Mouse (Mus musculus): Measurements from ENCODE around the gene Gm2004. TPM values are rescaled to one million over a fixed set of nuclear protein-coding genes. Genes with fewer than 3 reads are reported as not detected.
"Not testable (repeated sequence)": the region's sequence is repeated elsewhere in the genome, so short reads cannot be mapped to it uniquely, and the experiment has no call there.

Gene Gm2004
- total RNA-seq (2012; rRNA removed): 14.5 and 26.5 TPM in 2 replicates

DNA sequence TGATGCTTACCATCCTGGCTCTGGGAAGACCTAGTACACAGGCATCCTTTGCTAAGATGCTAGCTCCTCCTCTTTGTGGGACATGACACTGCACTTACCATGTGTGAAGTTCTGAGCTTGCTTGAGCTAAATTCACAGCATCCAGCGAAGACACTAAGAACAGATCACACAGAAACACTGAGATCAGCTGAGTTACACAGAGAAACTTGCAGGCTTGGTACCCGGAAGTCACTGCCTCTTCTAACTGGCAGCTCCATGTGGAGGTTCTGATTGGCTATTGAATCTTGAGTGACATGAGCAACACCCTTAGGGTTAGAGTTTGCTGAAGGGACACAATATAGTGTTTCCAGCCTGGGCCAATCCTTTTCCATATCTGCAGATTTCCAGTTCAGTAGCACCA lies at the start of gene Gm2004:
Gm2004 (minus strand) TSS at position 101 of the 400 bp plus-strand sequence.
- H3K4me3 ChIP-seq (ENCODE audit: insufficient read depth in 1 of 2, low read depth in 1 of 2, low read length in 2 of 2, poor library complexity in 1 of 2, severe bottlenecking in 1 of 2); DNase-seq (ENCODE audit: low read depth, low spot score); H3K9me3 ChIP-seq (ENCODE audit: control insufficient read depth, insufficient read depth, low read depth, low read length); H3K9ac ChIP-seq (ENCODE audit: insufficient read depth, low read depth, low read length, poor library complexity, severe bottlenecking); H3K27ac ChIP-seq (ENCODE audit: insufficient read depth, low read depth, low read length, poor library complexity, severe bottlenecking); H3K4me1 ChIP-seq (ENCODE audit: control insufficient read depth in 2 of 2, insufficient read depth in 2 of 2, low read length in 2 of 2, poor library complexity in 1 of 2); in situ Hi-C loops (cut with MboI; ENCODE audit: low sequenced_read_pairs in 2 of 2, unreplicated experiment in 2 of 2); H3K36me3 ChIP-seq (ENCODE audit: control insufficient read depth, insufficient read depth, low read length, poor library complexity, severe bottlenecking): not testable (repeated sequence)

Other genes with a start within 250 kb of the Gm2004 start
- gene Zfp966, start 218.7 kb downstream of the Gm2004 start, total RNA-seq (2012; rRNA removed): 28.4 and 34.6 TPM in 2 replicates
- 9.5 and 12.1 TPM in 2 replicates for gene Gm2026, start 184.5 kb downstream of the Gm2004 start, total RNA-seq (2012; rRNA removed)
- 27.8 and 30.1 TPM in 2 replicates for gene 2210418O10Rik, start 76.7 kb upstream of the Gm2004 start, total RNA-seq (2012; rRNA removed)
- gene Gm11009, start 169.7 kb upstream of the Gm2004 start, total RNA-seq (2012; rRNA removed): 1.1 TPM in 1 of 2 replicates, not detected in the other

Measured in ES-E14 (cell line).